Mouse (Mus musculus): ENCODE measurements around the gene Fkbp1b. TPM values are rescaled to one million over a fixed set of nuclear protein-coding genes. Genes with fewer than 3 reads are reported as not detected.
"Not testable (repeated sequence)": the region's sequence is repeated elsewhere in the genome, so short reads cannot be mapped to it uniquely, and the experiment has no call there.

The Fkbp1b gene
- 7.4 and 8.5 TPM in 2 replicates for polyA plus RNA-seq (2015; fragmentation: Nextera tagmentation; extraction: Ambion mirVana)

DNA sequence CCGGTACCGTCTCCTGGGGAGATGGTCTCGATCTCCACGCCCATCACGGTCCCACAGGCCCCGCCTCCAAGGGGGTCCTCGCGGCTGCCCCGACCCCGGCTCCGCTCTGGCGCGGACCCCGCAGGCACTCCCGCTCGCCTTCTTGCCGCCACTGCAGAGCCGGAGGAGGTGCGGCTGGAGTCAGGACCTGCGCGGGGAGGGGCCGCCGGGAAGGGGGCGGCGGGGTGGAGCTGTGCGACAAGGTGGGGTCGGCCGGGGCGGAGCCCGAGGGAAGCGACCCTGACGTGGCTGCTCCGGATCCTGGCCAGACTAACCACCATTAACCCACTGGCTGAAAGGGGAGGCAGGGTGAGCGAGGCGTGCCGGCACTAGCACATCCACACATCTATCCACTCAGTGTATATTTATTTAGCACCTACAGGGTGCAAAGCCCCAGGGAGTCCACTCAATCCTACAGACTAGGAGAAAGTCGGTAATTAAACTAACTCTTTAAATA, at the start of gene Fkbp1b:
Fkbp1b (minus strand) TSS at position 200 of the 496 bp plus-strand sequence.
- peak; percentile 68 for ATAC-seq (ENCODE audit: borderline replicate concordance, extremely low read depth, low FRiP score, low TSS enrichment)
- Histone ChIP-seq H3K27ac (0 out of 2 replicates have a peak within 1 kb of the TSS, but pooled peaks have one; percentile 8), H3K4me3 (peak within 1 kb of the TSS; percentile 78)

DNA sequence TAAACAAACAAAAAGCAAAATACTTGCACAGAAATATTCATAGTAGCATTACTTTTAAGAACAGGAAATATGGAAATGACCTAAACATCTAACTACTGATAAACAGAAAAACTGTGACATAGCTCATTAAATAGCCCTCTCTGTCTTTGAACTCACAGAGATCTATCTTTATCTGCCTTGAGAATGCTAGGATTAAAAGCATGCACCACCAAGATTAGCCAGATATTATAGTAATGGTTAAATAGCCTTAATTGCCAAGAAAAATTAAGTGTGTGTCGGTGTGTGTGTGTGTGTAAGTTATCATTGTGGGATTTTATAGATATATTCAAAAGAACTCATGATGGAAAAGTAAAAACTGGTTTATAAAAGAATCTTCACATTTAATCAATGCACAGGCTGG, 48.5 kb upstream of the Fkbp1b start:
- Histone ChIP-seq H3K4me1 (no peaks in the 10 kb centered on the region), H3K27me3 (no peaks in the 10 kb centered on the region), H3K36me3 (no peaks in the 10 kb centered on the region; the same call in 1 of the 2 replicates), H3K9me3 (no peaks in the 10 kb centered on the region), H3K27ac (no peak overlapping the region), H3K4me3 (no peak overlapping the region), H3K9ac (no peak overlapping the region), H3K4me2 (no peak overlapping the region)
- ATAC-seq (ENCODE audit: borderline replicate concordance, extremely low read depth, low FRiP score, low TSS enrichment): no peak
- WGBS: 85% methylated on average over 1 of the region's 1 CpGs

More for the DNA sequence above, at the start of gene Fkbp1b:
- H3K4me2 ChIP-seq: peak within 1 kb of the TSS; percentile 98
- no peaks in the 10 kb centered on the region for H3K36me3 ChIP-seq
- no peaks in the 10 kb centered on the region for H3K27me3 ChIP-seq
- H3K9ac ChIP-seq: peak within 1 kb of the TSS; percentile 59
- no peaks in the 10 kb centered on the region for H3K9me3 ChIP-seq
- peaks cover 18% of the 10 kb centered on the region for H3K4me1 ChIP-seq
- WGBS: 0% methylated on average over 36 of the region's 37 CpGs

DNA sequence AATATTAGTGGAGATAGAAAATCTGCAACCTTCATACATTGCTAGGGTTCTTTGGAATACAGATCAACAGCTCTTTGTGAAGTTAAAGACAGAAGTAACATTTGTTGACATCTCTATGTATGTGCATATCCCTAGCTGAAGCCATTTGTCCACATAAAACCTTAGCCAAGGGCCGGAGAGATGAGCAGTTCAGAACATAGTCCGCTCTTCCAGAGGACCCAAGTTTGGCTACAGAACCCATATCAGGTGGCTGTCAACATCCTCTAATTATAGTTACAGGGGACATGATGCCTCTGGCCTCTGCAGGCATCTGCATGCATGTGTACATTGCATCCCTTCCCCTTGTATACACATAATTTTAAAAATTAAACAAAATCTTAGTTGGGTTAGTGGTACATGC, 47.9 kb upstream of the Fkbp1b start:
- H3K36me3 ChIP-seq: no peaks in the 10 kb centered on the region; the same call in 1 of the 2 replicates

DNA sequence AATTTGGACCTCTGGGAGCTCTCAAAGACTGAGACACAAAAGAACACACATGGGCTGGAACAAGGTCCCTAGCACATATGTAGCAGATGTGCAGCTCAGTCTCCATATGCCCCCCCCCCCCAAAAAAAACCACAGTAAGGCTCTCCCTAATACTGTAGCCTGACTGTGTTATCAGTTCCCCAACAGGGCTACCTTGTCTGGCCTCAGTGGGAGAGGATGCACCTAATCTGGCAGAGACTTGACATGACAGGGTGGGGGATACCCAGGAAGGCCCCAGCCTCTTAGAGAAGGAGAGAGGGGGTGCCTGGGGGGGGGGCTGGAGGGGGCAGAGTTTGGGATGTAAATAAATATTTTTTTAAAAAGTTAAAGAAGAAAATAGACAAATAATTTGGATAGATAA, 47.3 kb upstream of the Fkbp1b start:
- Histone ChIP-seq H3K4me3 (no peak overlapping the region), H3K9ac (no peak overlapping the region), H3K4me2 (no peak overlapping the region), H3K4me1 (no peaks in the 10 kb centered on the region), H3K27me3 (no peaks in the 10 kb centered on the region), H3K27ac (no peak overlapping the region), H3K36me3 (no peaks in the 10 kb centered on the region; the same call in 1 of the 2 replicates), H3K9me3 (no peaks in the 10 kb centered on the region)
- no peak for ATAC-seq (ENCODE audit: borderline replicate concordance, extremely low read depth, low FRiP score, low TSS enrichment)

More for the DNA sequence above, 47.9 kb upstream of the Fkbp1b start:
- H3K4me1 ChIP-seq: no peaks in the 10 kb centered on the region
- 88% methylated on average over 2 of the region's 2 CpGs for WGBS
- H3K4me3 ChIP-seq: no peak overlapping the region
- no peak for ATAC-seq (ENCODE audit: borderline replicate concordance, extremely low read depth, low FRiP score, low TSS enrichment)
- H3K27ac ChIP-seq: no peak overlapping the region
- no peaks in the 10 kb centered on the region for H3K27me3 ChIP-seq
- H3K4me2 ChIP-seq: no peak overlapping the region
- H3K9me3 ChIP-seq: no peaks in the 10 kb centered on the region
- no peak overlapping the region for H3K9ac ChIP-seq

DNA sequence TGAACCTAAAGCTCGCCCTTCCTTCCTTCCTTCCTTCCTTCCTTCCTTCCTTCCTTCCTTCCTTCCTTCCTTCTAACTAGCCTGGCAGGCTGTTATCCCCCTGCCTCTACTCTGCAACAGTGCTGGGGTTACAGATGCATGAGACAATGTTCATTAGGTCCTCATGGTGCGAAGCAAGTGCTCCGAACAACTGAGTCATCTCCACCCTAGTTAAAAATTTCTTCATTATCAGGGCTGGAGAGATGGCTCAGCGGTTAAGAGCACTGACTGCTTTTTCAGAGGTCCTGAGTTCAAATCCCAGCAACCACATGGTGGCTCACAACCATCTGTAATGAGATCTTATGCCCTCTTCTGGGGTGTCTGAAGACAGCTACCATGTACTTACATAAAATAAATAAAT, 45.2 kb upstream of the Fkbp1b start:
- not testable (repeated sequence) for H3K4me2 ChIP-seq; H3K4me1 ChIP-seq; H3K9ac ChIP-seq; H3K27me3 ChIP-seq; H3K36me3 ChIP-seq; H3K4me3 ChIP-seq; ATAC-seq (ENCODE audit: borderline replicate concordance, extremely low read depth, low FRiP score, low TSS enrichment); H3K27ac ChIP-seq; H3K9me3 ChIP-seq
- WGBS: 85% methylated on average over 4 of the region's 4 CpGs

DNA sequence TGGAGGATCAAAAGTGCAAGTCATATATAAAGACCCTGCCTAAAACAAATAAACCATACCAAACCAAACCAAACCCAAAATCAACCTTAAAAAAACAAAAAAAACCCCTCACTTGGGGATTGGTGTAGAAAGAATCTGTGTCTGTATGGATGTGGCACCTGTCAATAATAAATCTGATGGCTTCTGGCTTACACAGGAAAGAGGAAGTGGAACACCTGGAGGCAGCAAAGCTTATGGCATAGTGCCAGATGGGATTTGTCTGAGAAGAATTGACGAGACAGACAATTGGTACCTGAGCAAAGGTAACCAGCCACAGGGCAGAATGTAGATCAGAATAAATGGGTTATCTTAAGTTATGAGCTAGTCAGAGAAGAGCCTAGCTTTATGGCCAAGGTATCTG, 43.7 kb upstream of the Fkbp1b start:
- Histone ChIP-seq H3K4me2 (no peak overlapping the region), H3K9ac (no peak overlapping the region), H3K9me3 (no peaks in the 10 kb centered on the region), H3K27me3 (no peaks in the 10 kb centered on the region), H3K4me3 (no peak overlapping the region), H3K27ac (no peak overlapping the region), H3K4me1 (no peaks in the 10 kb centered on the region), H3K36me3 (peaks cover 3% of the 10 kb centered on the region; the same call in 1 of the 2 replicates)
- ATAC-seq (ENCODE audit: borderline replicate concordance, extremely low read depth, low FRiP score, low TSS enrichment): no peak
- WGBS: 57% methylated on average over 1 of the region's 1 CpGs

DNA sequence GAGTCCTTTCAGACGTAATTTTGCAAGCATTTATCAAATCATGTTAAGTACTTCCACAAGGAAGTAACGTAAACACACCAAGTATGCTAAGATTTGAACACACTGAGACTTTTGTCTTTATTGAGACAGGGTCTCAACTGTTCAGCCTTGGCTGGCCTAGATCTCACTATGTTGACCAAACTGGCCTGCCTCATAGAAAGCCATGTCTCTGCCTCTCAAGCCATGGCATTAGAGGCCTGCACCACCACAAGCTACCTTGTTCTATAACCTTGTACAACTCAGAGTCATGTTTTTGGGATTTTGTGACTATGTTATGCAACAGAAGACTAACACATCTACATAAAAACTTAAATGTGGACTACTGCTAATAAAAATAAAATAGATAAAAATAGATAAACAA, 40.7 kb upstream of the Fkbp1b start:
- H3K4me2 ChIP-seq: no peak overlapping the region
- peaks cover 10% of the 10 kb centered on the region; the same call in 1 of the 2 replicates for H3K36me3 ChIP-seq
- no peak overlapping the region for H3K4me3 ChIP-seq
- no peak overlapping the region for H3K9ac ChIP-seq
- H3K4me1 ChIP-seq: no peaks in the 10 kb centered on the region
- H3K27me3 ChIP-seq: no peaks in the 10 kb centered on the region
- no peak for ATAC-seq (ENCODE audit: borderline replicate concordance, extremely low read depth, low FRiP score, low TSS enrichment)
- WGBS: 53% methylated on average over 2 of the region's 2 CpGs
- no peak overlapping the region for H3K27ac ChIP-seq
- H3K9me3 ChIP-seq: no peaks in the 10 kb centered on the region

DNA sequence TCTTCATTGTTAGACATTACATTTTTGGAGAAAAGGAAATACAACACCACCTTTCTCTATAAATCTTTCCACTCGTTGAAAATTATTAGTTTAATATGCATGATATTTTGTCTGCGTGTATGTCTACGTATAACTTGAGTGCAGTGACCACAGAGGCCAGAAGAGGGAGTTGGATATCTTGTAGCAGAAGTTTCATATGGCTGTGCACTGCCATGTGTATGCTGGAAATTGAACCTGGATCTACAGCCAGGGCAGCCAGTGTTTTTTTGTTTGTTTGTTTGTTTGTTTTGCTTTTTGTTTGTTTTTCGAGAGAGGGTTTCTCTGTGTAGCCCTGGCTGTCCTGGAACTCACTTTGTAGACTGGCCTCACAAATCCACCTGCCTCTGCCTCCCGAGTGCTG, 37.7 kb upstream of the Fkbp1b start:
- WGBS: 92% methylated on average over 5 of the region's 5 CpGs

DNA sequence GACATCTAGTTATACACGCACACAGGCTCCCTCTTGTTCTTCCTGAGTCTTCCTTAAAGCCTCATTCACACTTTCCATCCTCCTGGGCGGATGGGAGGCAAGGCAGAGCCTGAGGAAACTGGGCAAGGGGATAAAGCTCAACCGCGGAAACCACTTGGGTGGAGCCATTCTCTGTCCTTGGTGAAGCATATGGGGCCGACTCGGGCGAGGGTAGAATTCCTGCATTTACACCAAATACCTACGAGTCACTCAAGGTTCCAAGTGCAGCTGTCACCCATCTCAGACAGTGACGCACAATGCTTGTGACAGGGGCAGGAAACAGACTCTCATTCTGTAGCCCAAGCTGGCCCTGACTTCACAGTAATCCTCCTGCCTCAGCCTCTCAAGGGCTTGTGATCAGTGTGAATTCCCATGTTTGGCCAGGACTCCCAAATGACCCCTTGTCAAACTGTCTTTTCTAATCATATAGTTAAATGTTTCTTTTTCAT, 36.9 kb upstream of the Fkbp1b start:
- peaks cover 10% of the 10 kb centered on the region; the same call in 1 of the 2 replicates for H3K36me3 ChIP-seq
- no peak overlapping the region for H3K27ac ChIP-seq
- no peak for ATAC-seq (ENCODE audit: borderline replicate concordance, extremely low read depth, low FRiP score, low TSS enrichment)
- no peaks in the 10 kb centered on the region for H3K27me3 ChIP-seq
- H3K4me1 ChIP-seq: peaks cover 18% of the 10 kb centered on the region
- no peak overlapping the region for H3K4me3 ChIP-seq
- WGBS: 72% methylated on average over 9 of the region's 9 CpGs
- H3K9me3 ChIP-seq: no peaks in the 10 kb centered on the region
- H3K4me2 ChIP-seq: no peak overlapping the region
- no peak overlapping the region for H3K9ac ChIP-seq

More for the DNA sequence above, 37.7 kb upstream of the Fkbp1b start:
- Histone ChIP-seq H3K4me1 (peaks cover 11% of the 10 kb centered on the region), H3K36me3 (peaks cover 10% of the 10 kb centered on the region; the same call in 1 of the 2 replicates), H3K9me3 (no peaks in the 10 kb centered on the region), H3K9ac (no peak overlapping the region), H3K27me3 (no peaks in the 10 kb centered on the region), H3K27ac (no peak overlapping the region), H3K4me2 (no peak overlapping the region), H3K4me3 (no peak overlapping the region)
- no peak for ATAC-seq (ENCODE audit: borderline replicate concordance, extremely low read depth, low FRiP score, low TSS enrichment)

DNA sequence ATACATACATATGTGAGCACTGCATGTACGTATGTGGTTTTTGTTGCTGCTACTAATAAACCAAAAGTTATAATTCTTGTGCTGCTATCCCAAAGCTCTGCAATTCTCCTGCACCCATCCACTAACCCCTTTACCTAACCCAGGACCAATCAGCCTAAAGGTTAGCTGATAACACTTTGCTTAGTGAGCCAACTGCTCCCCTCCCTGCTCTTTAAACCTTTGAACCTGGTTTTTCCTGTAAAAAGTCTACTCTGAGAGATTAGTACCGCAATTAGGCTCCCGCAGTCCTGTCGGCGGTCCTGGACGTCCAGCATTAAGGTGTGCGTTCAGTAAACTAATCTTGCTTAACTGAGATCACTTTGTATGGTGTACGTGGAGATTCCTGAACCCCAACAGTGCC, 34.2 kb upstream of the Fkbp1b start:
- Histone ChIP-seq H3K4me1 (peaks cover 23% of the 10 kb centered on the region), H3K4me3 (no peak overlapping the region), H3K27ac (no peak overlapping the region), H3K4me2 (no peak overlapping the region), H3K27me3 (no peaks in the 10 kb centered on the region), H3K9ac (no peak overlapping the region), H3K36me3 (peaks cover 8% of the 10 kb centered on the region; the same call in 1 of the 2 replicates), H3K9me3 (no peaks in the 10 kb centered on the region)
- ATAC-seq (ENCODE audit: borderline replicate concordance, extremely low read depth, low FRiP score, low TSS enrichment): no peak
- 85% methylated on average over 8 of the region's 8 CpGs for WGBS

DNA sequence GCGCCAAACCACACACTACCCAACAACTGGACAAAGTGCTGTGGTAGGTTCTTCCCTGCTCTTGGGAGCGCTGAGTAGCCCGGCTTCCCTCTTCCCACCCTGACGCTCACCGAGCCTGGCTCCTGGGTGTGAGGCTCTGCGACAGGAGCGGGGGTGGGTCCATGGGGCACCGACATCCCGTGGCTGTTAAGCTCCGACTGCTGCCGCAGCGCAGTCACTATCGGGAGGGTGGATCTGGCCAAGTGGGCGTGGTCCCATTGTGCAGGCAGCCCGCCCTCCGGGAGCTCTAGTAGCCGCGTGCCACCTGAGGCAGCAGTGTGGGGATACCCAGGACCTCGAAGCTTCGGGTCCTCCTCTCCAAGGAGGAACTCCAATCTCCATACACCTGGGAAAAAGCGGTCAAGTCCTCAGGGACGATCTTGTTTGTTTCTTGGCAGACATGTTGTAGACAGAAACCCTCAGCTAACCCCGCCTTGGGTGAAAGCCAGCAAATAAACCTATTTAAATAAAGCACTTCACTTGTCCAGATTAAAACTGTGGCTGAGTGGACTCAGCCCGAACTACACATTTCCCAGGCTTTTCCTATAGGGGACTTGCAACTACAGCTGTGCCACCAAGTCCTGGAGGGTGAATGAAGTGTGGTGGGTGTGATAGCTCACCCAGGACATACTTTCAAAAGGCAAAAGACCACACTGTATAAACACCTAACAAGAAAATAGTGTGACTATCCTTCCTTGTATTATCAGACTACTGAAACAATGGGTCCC, 33.0 kb upstream of the Fkbp1b start, which contains the start of gene Mfsd2b:
Mfsd2b (minus strand) TSS at position 199 of the 767 bp plus-strand sequence.
- peaks cover 5% of the 10 kb centered on the region; the same call in 1 of the 2 replicates for H3K36me3 ChIP-seq
- 1% methylated on average over 24 of the region's 24 CpGs for WGBS
- no peaks in the 10 kb centered on the region for H3K9me3 ChIP-seq
- H3K4me2 ChIP-seq: peak within 1 kb of the TSS; percentile 81
- peak within 1 kb of the TSS; percentile 29 for H3K4me3 ChIP-seq
- H3K27me3 ChIP-seq: no peaks in the 10 kb centered on the region
- 0 out of 2 replicates have a peak within 1 kb of the TSS, but pooled peaks have one; percentile 30 for H3K27ac ChIP-seq
- peak within 1 kb of the TSS; percentile 8; the same call in 1 of the 2 replicates for H3K9ac ChIP-seq
- peaks cover 23% of the 10 kb centered on the region for H3K4me1 ChIP-seq
- peak; percentile 89 for ATAC-seq (ENCODE audit: borderline replicate concordance, extremely low read depth, low FRiP score, low TSS enrichment)

DNA sequence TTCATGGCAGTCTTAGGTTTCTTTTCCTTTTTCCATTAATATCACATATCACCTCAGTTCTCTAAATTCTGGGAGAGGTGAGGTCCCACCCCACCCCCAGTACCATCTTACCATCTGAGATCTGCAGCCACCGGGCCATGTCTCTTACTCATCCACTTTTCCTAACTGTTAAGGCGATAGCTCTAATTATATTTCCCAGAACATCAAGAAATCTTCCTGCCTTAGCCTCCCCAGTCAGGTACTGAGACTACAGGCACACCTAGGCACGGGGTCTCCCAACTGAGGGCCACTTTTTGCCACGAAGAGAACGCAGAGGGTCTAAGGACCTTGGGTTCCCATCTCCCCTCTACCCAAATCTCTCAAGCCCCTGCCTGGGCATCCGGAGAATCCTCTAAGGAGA, 32.1 kb upstream of the Fkbp1b start:
- Histone ChIP-seq H3K9ac (peak overlapping the region; percentile 8; the same call in 1 of the 2 replicates), H3K4me3 (no peak overlapping the region), H3K9me3 (no peaks in the 10 kb centered on the region), H3K36me3 (no peaks in the 10 kb centered on the region), H3K4me2 (peak overlapping the region; percentile 81), H3K27ac (no peak overlapping the region), H3K4me1 (peaks cover 23% of the 10 kb centered on the region), H3K27me3 (no peaks in the 10 kb centered on the region)
- no peak for ATAC-seq (ENCODE audit: borderline replicate concordance, extremely low read depth, low FRiP score, low TSS enrichment)
- 79% methylated on average over 6 of the region's 6 CpGs for WGBS

Measured in lung, embryonic 15.5 days (tissue).